Mouse (Mus musculus): ENCODE measurements around the gene Gm14226.
A peak's percentile ranks its signal among the peaks of the same experiment; 100 is the strongest.
"Not testable (repeated sequence)": the region's sequence is repeated elsewhere in the genome, so short reads cannot be mapped to it uniquely, and the experiment has no call there.

Gm14226 gene

GRCm38 (mm10) chr2:155018251-155018755, at the start of gene Gm14226:
Gm14226 (plus strand) TSS chr2:155018266.
- DNase-seq = not testable (repeated sequence)

DNA sequence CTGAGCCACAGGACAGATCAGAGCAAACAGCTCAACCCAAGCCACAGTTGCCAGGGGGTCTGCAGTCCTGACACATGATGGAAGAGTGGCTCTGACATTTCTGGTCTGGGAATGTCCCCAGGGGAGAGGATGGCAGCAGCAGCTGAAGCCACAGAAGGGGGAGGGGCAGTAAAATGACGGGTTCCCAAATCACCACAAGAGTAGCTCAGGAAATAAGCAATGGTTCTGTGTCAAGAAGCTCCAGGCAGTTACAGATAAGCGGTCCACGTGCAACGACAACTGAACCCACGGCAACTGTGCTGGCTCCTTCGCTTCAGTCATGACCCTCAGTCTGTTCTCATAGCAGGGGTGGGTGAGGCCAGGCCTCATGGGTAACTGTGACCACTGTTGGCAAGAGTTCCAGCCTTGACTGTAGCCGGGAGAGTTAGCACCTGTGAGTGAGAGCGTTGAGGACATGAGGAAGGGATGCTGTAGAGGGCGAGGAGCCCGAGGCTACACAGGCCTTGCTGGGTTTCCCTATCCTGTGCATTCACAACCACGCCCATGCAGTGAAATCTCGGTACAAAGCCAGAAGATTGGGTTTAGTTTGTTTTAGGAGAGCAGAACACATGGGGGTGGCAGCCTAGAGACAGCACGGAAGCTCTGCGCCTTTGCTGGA, 48.2 kb upstream of the Gm14226 start:
- DNase-seq = not testable (repeated sequence)

GRCm38 (mm10) chr2:154971919-154972692, 46.0 kb upstream of the Gm14226 start:
- DNase-seq = no peak

- DNase-seq = no peak
Measured at GRCm38 (mm10) chr2:154972981-154973380, 45.1 kb upstream of the Gm14226 start.

DNA sequence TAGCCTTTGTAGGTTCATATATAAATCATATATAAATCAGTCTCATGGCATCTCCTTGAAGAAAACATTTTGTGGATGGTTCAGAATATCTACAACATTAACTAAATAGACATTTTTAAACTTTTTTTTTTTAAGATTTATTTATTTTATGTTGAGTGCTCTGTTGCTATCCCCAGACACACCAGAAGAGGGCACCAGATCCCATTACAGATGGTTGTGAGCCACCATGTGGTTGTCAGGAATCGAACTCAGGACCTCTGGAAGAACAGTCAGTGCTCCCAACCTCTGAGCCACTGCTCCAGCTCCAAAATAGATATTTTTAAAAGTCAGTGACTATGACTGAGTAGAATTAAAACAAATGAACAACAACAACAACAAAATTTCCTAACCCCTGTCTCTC, 31.5 kb upstream of the Gm14226 start:
- DNase-seq = no peak

DNA sequence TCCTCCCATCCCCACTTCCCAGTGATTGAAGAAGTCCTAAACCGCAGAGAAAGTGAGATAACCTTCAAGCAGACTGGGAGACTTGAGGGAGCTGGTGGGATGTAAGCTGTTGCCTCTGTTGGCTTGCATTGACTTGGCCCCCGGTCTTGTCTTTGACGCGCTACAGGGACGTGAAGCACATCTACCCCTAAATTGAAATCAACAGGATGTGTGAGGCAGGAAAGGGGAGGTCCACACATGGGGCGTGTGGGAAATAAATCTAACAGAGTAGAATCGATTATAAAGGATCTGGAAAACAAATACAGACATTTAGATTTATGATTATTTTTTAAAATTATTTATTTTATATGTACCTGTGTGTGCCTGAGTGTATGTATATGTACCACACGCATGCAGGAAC, 26.7 kb upstream of the Gm14226 start:
- no peak for DNase-seq

DNA sequence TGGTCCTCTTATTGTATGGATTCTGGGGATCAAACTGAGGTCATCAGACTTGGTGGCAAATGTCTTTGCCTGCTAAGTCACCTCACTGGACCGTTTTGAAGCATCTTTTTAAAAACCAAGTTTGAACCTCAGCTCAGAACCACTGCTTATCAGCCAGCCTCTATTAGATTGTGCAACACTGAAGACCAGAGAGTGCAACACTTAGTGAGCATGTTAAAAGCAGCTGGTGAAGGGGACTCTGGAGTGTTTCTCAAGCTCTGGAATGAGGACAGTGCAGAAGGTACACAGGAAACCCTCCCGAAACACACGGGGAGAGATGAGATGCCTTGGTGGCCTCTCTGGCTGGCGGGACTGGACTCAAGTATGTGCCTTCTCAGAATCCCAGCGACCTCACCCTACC, 26.0 kb upstream of the Gm14226 start:
- DNase-seq = no peak

GRCm38 (mm10) chr2:155005491-155005890, 12.6 kb upstream of the Gm14226 start:
- DNase-seq = no peak

- DNase-seq = no peak
Measured at GRCm38 (mm10) chr2:155011086-155011656, 6.9 kb upstream of the Gm14226 start.

DNA sequence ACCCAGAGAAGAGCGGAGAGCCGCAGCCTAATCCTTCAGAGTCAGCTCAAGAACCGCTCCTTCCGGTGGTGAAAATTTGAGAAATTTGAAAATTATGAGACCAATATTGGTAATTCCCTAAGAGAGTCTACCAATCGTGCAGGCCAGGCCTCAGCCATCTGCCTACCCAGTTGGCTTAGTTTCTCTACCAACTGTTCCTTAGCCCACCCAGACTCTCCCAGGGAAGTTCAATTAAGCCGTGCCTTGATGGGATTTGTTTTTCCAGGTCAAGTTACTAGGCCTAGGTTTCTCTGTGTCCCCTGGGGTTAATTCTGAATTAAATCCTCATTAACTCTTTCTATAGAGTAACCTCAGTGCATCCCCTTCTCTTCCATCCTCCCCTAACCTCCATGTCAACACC, 5.1 kb upstream of the Gm14226 start:
- no peak for DNase-seq

GRCm38 (mm10) chr2:155016751-155017150, 1.3 kb upstream of the Gm14226 start:
- not testable (repeated sequence) for DNase-seq

DNA sequence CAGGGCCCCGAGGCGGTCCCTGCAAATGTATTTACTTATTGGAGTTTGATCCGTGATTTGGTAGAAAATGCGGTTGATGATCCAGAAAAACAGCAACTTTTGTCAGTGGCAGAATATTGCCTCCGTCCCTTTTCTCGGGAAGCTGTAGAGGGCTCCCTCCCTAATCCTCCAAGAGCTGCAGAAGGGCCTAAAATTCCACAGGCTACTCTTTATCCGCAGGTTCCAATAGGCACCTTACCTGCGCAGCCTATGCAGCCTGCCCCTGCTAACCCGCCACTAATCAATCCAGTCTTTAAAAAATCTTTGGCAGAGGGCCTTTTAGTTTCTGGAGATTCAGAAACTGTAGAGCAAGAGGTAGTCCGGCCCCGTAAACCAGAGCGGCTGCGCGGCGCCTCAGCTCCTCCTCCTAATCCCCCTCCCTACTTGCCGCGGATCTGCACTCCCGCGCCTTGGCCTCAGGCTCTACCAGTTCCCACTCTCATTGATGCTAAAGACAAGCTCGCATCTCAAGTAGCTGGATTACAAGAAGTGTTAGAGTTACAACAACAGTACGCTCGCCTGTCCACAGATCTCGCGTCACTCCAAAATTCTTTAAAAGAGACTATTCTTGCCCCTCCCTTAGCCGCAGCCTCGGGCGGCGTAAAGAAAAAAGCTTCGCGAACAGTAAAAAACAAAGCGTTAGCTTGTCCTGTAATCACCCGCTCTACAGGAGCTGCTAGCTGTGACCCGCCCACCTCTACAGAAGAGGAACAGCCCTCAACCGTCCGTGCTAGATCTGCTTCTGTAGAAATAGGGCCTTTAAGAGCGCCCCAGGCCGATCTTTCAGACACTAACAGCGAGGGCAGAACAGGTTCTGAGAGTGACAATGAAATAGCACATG, 936 bp downstream of the Gm14226 start:
- peak; percentile 31 for DNase-seq

GRCm38 (mm10) chr2:155019673-155020072, 1.6 kb downstream of the Gm14226 start:
- DNase-seq = peak; percentile 90

GRCm38 (mm10) chr2:155020247-155020826, 2.3 kb downstream of the Gm14226 start:
- DNase-seq = not testable (repeated sequence)

GRCm38 (mm10) chr2:155030831-155031230, 12.8 kb downstream of the Gm14226 start:
- no peak for DNase-seq

DNA sequence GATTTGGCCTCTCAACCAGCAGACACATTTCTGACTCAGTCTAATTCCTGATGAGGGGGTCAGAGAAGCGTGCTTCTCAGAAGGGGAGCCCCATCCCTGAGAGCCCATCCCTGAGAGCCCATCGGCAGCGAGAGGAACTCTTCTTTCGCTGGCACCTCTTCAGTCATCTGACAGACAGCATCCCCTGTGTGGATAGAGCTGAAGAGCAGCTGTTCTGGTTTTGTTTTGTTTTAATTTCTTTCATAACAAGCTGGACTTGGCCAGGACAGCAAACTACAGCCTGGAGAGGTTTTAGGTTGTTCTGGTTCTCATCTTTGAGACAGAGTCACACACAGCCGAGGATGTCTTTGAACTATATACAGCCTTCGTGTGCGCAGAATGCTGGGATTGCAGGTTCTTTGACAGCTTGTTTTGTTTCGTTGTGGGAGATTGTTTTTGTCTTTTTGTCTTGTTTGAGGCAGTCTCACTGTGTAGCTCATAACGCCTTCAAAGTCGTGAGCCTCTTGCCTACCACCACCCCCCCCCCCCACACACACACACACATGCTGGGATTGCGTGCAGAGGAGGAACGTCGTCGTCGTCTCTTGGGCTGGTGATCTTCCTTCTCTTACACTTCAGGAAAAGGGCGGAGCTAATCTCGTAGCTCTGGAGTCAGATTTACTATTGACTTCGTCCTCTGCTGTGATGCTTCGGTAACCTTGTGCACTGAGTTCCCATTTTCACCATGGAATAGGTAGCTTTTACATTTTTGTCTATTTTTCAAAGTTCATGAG, 15.1 kb downstream of the Gm14226 start:
- no peak for DNase-seq

DNA sequence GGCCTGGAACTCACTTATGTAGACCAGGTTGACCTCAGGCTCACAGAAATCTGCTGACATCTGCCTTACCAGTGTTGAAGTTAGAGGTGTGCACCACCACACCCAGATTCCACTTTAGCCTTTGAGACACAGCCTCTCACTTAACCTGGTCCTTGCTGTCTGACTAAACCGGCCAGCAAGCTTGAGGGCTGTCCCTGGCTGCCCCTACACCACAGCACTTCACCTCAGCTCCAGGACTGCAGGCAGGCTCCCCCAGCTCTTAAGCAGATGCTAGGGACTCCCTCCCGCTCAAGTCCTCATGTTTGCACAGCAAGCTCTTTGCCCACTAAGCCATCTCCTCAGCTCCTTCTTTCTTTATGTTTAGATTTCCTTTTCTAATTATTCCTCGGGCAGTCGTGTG, 21.9 kb downstream of the Gm14226 start:
- DNase-seq = no peak

DNA sequence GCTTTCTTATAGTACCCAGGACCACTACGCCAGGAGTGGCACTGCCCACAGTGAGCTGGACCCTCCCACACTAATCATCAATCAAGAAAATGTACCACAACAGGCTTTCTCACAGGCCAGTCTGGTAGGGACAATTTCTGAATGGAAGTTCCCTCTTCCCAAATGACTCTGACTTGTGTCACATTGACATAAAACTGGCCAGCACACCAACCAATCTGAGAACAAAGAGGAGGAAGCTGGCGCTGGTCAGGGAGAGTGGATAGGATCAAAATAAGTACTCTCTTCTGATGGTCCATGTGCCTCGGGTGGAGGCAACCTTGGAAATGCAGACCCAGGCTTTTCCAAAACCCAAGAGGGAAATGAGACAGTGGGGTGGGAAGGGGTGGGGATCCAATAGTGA, 26.5 kb downstream of the Gm14226 start:
- DNase-seq = no peak

DNA sequence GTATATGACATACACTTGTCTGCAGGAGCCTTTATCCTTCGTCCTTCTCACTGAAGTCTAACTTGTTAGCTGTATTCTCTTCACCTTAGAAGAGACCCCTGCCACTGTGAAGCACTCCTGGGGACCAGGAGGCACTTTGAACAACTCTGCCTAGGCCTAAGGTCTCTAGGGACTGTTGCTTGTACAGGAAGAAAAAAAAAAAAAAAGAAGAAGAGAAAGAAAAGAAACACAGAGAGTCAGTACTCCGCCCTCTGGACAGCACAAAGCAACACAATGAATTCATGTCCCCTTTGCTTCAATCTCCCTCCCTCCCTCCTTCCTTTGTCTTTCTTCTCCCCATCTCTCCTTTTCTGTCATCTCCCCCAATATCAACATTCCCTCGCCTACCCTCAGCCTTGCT, 27.0 kb downstream of the Gm14226 start:
- no peak for DNase-seq

DNA sequence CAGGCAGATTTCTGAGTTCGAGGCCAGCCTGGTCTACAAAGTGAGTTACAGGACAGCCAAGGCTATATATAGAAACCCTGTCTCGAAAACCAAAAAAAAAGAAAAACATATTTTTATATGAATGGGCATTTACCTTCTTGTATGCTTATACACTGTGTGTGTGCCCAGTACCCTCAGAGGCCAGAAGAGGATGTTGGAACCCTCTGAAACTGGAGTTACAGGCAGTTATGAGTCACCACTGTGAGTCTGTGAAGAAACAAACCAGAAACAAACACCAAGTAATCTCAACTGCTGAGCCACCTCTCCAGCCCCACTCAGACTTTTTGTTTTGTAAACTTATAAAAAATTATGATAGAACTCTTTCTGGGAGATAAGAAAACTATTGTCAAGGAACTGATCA, 28.7 kb downstream of the Gm14226 start:
- no peak for DNase-seq

GRCm38 (mm10) chr2:155047452-155048178, 29.5 kb downstream of the Gm14226 start:
- DNase-seq = no peak

Data from cerebellum, adult 9-10 months (tissue).